Mouse (Mus musculus): ENCODE data around the gene Rgs3.

Rgs3 gene

GRCm38 (mm10) chr4:62690997-62691396, 131.3 kb downstream of the Rgs3 start:
- no peak for DNase-seq (ENCODE audit: low spot score)

GRCm38 (mm10) chr4:62691625-62692024, 132.0 kb downstream of the Rgs3 start:
- no peak for DNase-seq (ENCODE audit: low spot score)

- no peak for DNase-seq (ENCODE audit: low spot score)
Measured at GRCm38 (mm10) chr4:62693839-62694238, 134.2 kb downstream of the Rgs3 start.

- DNase-seq (ENCODE audit: low spot score), result no peak
Measured at GRCm38 (mm10) chr4:62694703-62695439, 135.2 kb downstream of the Rgs3 start.

GRCm38 (mm10) chr4:62695523-62695922, 135.9 kb downstream of the Rgs3 start:
- DNase-seq (ENCODE audit: low spot score), result no peak

- DNase-seq (ENCODE audit: low spot score), result peak; percentile 70
Measured at GRCm38 (mm10) chr4:62695946-62696345, 136.3 kb downstream of the Rgs3 start.

- no peak for DNase-seq (ENCODE audit: low spot score)
Measured at GRCm38 (mm10) chr4:62696699-62697404, 137.2 kb downstream of the Rgs3 start.

- peak; percentile 71 for DNase-seq (ENCODE audit: low spot score)
Measured at GRCm38 (mm10) chr4:62697469-62697868, 137.8 kb downstream of the Rgs3 start.

GRCm38 (mm10) chr4:62698521-62698920, 138.9 kb downstream of the Rgs3 start:
- no peak for DNase-seq (ENCODE audit: low spot score)

- DNase-seq (ENCODE audit: low spot score), result peak; percentile 77
Measured at GRCm38 (mm10) chr4:62699191-62699812, 139.7 kb downstream of the Rgs3 start.

GRCm38 (mm10) chr4:62700426-62700825, 140.8 kb downstream of the Rgs3 start:
- no peak for DNase-seq (ENCODE audit: low spot score)

- no peak for DNase-seq (ENCODE audit: low spot score)
Measured at GRCm38 (mm10) chr4:62703151-62703550, 143.5 kb downstream of the Rgs3 start.

- no peak for DNase-seq (ENCODE audit: low spot score)
Measured at GRCm38 (mm10) chr4:62704204-62704603, 144.6 kb downstream of the Rgs3 start.

GRCm38 (mm10) chr4:62705013-62705412, 145.4 kb downstream of the Rgs3 start:
- DNase-seq (ENCODE audit: low spot score), result no peak

- no peak for DNase-seq (ENCODE audit: low spot score)
Measured at GRCm38 (mm10) chr4:62705749-62706148, 146.1 kb downstream of the Rgs3 start.

- no peak for DNase-seq (ENCODE audit: low spot score)
Measured at GRCm38 (mm10) chr4:62708084-62708483, 148.4 kb downstream of the Rgs3 start.

GRCm38 (mm10) chr4:62708994-62709393, 149.3 kb downstream of the Rgs3 start:
- DNase-seq (ENCODE audit: low spot score), result no peak

- DNase-seq (ENCODE audit: low spot score), result no peak
Measured at GRCm38 (mm10) chr4:62709448-62709847, 149.8 kb downstream of the Rgs3 start.

GRCm38 (mm10) chr4:62711159-62711558, 151.5 kb downstream of the Rgs3 start:
- DNase-seq (ENCODE audit: low spot score), result no peak

- no peak for DNase-seq (ENCODE audit: low spot score)
Measured at GRCm38 (mm10) chr4:62711582-62711981, 151.9 kb downstream of the Rgs3 start.

GRCm38 (mm10) chr4:62720861-62721260, 161.2 kb downstream of the Rgs3 start:
- no peak for DNase-seq (ENCODE audit: low spot score)

- DNase-seq (ENCODE audit: low spot score), result no peak
Measured at GRCm38 (mm10) chr4:62722021-62722426, 162.4 kb downstream of the Rgs3 start.

- DNase-seq (ENCODE audit: low spot score), result no peak
Measured at GRCm38 (mm10) chr4:62723795-62724194, 164.1 kb downstream of the Rgs3 start.
